Mouse (Mus musculus): ENCODE data around the gene Kcnip4.

- TF ChIP-seq GATA1 (IDR thresholded peaks at IDR 0.05; ENCODE audit: low read length) (no peak), TAL1 (IDR thresholded peaks at IDR 0.05; ENCODE audit: low read length) (no peak)
Measured at GRCm38 (mm10) chr5:49547884-49548283, 23.2 kb upstream of the Kcnip4 start.
